Mouse (Mus musculus) lung, postnatal 25 days (tissue): Measurements from ENCODE around the gene Mrpl33.
"Not testable (repeated sequence)": the region's sequence is repeated elsewhere in the genome, so short reads cannot be mapped to it uniquely, and the experiment has no call there.

Experiments
- DNase-seq: peaks from one replicate; pipeline ENCODE4 v3.0.0; 2022; ENCODE audit warnings: low spot score

Gene Mrpl33

DNA sequence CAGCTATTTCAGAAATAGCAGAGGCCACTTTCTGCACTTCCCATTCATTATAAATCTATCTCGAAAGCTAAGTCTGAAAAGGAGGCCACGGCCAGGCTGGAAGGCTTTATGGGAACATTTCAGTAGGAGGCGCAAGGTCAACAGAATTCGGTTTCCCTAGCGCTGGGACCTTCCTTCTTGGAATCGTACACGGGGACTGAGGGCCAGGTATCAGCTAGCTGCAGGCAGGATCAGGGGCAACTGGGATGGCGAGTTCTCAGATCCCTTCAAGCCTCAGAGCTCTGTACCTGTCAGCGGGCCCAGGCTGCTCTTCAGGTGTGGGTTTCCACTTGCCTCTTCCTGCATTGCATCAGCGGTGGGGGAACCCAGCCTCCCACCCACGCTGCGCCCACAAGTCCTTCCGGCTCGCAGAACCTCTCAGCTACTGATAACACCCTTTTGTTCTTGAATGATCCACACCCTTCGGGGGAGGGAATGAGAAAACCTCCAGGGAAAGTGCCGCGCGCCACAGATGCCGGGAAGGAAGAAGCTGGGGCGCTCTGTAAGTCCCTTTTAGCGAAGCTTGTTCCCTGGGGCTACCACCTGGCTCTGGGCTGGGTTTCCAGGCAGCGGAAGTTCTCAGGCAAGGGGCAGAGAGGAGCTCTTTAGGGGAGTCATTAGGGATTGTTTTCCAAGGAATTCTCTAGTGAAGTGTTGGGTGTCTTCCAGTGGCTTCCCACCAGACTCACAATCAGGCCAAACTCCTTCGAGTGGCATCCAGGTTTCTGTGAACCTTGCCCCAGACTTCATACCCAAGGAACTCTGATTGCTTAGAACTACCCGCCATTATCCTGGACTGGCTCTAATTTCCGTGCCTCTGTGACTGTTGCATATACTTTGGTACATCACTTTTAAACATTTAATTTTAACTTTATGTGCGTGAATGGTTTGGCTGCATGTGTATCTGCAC lies at the start of gene Mrpl33:
TSS of gene Mrpl33 (plus strand) at position 455 of the 949 bp plus-strand sequence.
- peak; percentile 75 for DNase-seq

GRCm38 (mm10) chr5:31559401-31559800 lies 37.3 kb upstream of the Mrpl33 start:
- DNase-seq: no peak

DNA sequence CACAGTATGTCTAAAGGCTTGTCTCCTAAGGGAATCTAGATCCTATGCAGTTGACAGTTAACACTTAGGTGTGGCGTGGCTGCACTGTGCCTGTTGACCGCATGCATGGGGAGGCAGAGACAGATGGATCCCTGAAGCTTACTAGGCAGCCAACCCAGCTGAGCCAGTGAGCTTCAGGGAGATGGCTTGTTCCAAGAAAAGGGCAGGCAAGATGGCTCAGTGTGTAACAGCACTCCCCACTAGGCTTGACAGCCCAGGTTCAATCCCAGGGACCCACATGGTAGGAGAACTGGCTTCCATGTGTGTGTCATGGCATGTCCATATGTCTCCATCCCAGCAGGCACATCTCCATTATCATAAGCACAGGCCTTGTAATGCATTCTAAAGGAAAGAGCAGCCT lies 36.4 kb upstream of the Mrpl33 start:
- DNase-seq: no peak

DNA sequence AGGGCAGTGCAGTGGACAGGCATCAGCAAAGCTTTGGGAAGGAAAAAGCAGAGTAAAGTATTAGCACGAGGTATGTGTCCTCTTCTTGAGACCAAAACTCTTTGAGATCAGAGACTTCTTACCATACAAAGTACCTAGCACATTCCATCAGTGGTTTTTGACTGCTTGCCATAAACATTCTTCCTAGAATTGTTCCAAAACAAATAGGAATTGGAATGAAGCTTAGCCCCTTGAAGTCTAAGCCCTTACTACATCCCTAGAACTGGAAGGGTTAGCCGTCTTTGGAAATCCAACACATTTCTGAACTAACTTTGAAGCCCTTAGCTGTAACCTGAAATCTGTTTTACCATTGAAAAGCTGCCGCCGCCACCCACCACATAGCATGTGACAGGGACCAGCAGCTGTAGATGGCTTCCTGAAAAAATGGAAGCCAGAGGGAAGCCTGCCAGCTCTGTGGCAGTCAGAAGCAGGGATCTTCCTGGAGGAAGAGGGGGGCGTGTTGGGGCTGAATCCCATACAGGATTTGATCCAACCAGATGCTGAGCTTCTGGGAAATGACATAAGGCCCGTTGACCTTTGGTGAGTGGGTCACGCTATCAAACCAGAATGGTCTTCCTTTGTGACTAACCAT lies 34.6 kb upstream of the Mrpl33 start:
- peak; percentile 55 for DNase-seq

DNA sequence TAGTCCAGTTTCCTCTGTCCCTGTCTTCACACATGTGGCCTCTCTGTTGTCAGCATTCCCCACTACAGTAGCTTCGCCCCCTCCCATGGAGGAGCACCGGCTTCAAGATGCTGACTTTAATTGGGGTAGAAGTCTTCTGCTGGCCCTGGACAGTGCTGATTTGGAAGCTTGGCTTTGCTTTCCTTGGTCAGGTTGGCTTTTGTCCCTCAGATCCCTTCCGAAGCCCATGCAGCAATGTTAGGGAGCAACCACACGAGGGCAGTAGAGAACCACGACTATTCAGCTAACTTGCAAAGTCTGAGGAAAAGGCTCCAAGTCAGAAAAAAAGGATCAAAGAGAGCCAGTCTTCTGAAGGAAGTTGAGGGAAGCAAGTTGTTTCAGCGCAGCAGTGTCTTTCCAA lies 33.2 kb upstream of the Mrpl33 start:
- peak; percentile 84 for DNase-seq

- no peak for DNase-seq
Observed at GRCm38 (mm10) chr5:31563905-31564304, 32.8 kb upstream of the Mrpl33 start.

DNA sequence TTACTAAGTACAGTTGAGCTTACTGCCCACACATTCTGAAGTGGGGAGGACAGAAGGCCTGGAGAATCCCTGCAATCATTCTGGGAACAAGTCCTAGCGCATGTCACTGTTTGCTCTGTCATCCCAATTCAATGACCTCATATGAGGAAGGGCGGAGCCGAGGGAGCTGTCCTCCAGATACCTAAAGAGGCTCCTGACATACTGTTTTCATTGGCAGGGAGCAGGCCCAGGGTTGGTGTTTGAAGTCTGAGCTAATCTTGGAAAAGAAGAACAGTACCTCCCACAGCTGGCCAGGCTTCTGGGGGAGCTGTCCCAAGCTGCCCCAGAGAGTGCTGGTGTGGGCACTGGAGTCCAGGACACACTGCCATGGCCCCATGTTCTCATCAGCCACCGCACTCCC lies 31.8 kb upstream of the Mrpl33 start:
- DNase-seq: peak; percentile 38

DNA sequence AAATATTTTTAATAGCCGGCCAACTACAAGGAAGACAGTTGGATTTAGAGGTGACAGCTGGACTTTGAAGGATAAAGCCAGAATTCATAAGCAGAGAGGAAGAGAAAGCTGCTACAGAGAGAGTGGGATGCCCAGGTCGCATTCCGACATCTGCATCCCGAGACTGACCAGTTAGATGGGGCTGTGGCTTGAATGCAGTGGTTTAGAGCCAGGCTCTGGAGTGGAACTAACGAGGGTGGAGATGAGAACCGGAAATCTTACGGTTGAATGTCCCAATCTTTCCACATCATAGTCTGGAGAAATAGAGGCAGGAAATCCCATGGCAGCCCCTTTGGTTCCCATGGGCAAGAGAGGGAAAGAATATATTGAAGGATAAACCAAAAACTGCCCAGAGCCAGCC lies 30.7 kb upstream of the Mrpl33 start:
- no peak for DNase-seq

DNA sequence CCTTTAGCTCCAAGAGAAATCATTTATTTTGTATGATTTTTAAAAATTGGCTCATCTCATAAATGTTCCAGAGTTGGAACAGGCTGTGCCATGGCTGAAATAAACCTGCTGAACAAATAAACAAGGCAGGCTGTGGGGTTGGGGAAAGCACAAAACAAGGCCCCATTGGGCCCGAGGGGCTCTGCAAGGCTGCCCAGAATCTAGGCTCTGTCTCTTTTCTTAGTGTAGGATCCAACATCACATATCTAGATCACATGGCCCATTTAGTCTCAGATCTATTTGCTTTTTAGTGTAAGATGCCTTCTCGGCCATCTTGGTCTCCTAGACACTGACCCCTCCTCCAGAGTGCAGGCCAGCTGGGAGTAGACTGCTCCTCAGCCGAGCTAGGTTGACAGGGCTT lies 30.3 kb upstream of the Mrpl33 start:
- DNase-seq: no peak

- DNase-seq: no peak
Observed at GRCm38 (mm10) chr5:31567951-31568657, 28.6 kb upstream of the Mrpl33 start.

DNA sequence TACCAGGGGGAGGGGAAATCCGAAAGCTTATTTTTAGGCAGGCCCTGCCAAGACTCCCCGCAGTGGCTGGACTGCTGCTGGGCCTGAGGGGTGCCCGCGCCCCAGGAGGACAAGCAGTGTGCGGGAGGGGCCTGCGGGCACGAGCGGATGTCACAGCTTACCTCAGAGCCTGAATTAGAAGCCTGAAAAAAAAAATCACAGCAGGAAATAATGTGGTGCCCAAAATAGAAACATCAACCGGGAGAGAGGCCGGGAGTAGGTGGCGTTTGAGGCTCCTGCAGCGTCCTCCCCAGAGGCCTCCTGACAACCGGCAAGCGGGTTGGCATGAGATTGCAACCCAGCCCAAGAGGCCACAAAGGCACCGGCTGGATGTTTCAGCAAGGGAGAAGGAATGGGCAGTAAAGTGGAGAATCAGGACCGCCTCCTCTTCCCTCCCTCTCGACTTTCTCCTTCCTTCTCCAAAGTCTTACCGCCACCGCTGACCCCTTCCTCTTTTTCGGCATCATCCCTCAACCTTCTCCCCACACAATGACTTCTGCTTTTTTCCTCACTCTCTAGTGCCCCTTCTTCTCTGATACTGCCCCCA lies 25.6 kb upstream of the Mrpl33 start:
- peak; percentile 68 for DNase-seq

GRCm38 (mm10) chr5:31573722-31574121 lies 23.0 kb upstream of the Mrpl33 start:
- DNase-seq: no peak

GRCm38 (mm10) chr5:31576539-31576975 lies 20.2 kb upstream of the Mrpl33 start:
- no peak for DNase-seq

- DNase-seq: no peak
Observed at GRCm38 (mm10) chr5:31581263-31581662, 15.5 kb upstream of the Mrpl33 start.

- no peak for DNase-seq
Observed at GRCm38 (mm10) chr5:31581932-31582331, 14.8 kb upstream of the Mrpl33 start.

- DNase-seq: no peak
Observed at GRCm38 (mm10) chr5:31583261-31583660, 13.5 kb upstream of the Mrpl33 start.

- DNase-seq: no peak
Observed at GRCm38 (mm10) chr5:31585526-31585925, 11.2 kb upstream of the Mrpl33 start.

- DNase-seq: no peak
Observed at GRCm38 (mm10) chr5:31588016-31588415, 8.7 kb upstream of the Mrpl33 start.

DNA sequence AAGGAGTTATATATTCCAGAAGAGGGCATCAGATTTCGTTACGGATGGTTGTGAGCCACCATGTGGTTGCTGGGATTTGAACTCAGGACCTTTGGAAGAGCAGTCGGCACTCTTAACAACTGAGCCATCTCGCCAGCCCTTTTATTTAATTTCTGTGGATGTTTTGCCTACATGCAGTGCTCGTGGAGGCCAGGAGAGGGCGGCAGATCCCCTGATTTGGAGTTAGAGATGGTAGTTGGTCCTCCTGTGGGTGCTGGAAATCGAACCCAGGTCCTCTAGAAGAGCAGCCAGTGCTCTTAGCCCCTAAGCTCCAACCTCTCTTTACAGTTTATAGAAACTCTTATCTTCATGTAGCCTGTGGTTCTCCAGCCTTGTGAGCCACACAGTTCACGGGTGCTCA lies 8.1 kb upstream of the Mrpl33 start:
- DNase-seq: not testable (repeated sequence)

- DNase-seq: no peak
Observed at GRCm38 (mm10) chr5:31589711-31590319, 6.9 kb upstream of the Mrpl33 start.

- no peak for DNase-seq
Observed at GRCm38 (mm10) chr5:31591122-31591521, 5.6 kb upstream of the Mrpl33 start.

DNA sequence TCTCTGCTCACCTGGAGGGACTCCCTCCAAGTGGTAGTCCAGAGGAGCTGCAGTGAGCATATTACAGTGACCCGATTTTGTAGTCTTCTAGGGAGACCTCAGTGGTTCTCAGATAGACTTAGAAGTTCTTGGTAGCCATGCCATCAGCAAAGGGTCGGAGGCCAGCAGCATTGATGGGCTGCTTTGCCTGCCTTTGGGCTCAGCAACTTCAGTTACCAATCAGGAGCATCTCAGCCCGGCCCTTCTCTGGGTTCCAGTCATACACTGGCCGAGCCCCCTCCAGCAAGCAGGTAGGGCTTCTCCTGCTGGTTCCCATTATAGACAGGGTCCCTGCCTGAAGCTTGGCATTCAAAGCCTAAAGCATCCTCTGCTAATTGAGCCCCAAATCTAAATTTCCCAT lies 867 bp upstream of the Mrpl33 start:
- no peak for DNase-seq
